ENCODE assay signal across 19 mouse cellular contexts in the genomic region with DNA sequence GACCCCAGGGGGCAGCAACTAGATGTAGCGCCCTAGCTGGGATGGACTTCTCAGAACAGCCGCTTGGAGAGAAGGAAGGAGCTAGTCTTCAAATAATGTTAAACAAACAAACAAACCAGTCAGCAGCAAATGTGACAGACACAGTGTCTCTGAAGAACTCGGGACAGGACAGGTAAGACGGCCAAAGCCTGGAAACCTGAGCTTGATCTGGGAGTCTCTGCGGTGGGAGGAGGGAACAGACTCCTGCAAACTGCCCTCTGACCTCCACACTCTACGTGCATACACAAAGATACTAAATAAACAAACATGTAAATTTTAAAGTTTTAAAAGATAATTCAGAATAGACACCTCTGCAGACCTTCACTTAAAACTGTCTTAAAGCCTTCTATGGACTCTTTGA.
"Had no signal": no experiment of that assay in that cellular context is flagged by ENCODE, and none has a peak within 500 bp of the region (broad histone marks: within the 10 kb centered on the region; RNA-seq: fewer than 3 reads in every experiment).

No protein-coding gene starts in this region.

- H3K27ac ChIP-seq: kidney, postnatal 0 days; liver, embryonic 15.5 days; lung, embryonic 15.5 days; midbrain, embryonic 10.5 days; midbrain, embryonic 13.5 days; stomach, embryonic 15.5 days had no signal

- DNase-seq: kidney, adult 2 months; kidney, postnatal 25 days; lung, adult 18-20 months; lung, postnatal 10 days; lung, postnatal 36 days; right cerebral cortex, postnatal 4 days; spleen, adult 18-20 months; thymus, adult 2 months; thymus, postnatal 14 days; thymus, postnatal 4 days had no signal

- H3K9ac ChIP-seq: liver, embryonic 15.5 days; lung, embryonic 15.5 days; midbrain, embryonic 13.5 days; stomach, embryonic 15.5 days had no signal

- H3K4me3 ChIP-seq: liver, embryonic 15.5 days; lung, embryonic 15.5 days; megakaryocyte, embryonic 14.5 days; midbrain, embryonic 10.5 days; midbrain, embryonic 13.5 days; stomach, embryonic 15.5 days had no signal

- ATAC-seq: intestine, postnatal 0 days; midbrain, embryonic 13.5 days had no signal

- H3K4me1 ChIP-seq: stomach, embryonic 15.5 days had no signal

- H3K4me2 ChIP-seq: liver, embryonic 11.5 days; liver, embryonic 15.5 days; lung, embryonic 15.5 days; midbrain, embryonic 13.5 days; stomach, embryonic 15.5 days had no signal

- H3K9me3 ChIP-seq: liver, embryonic 15.5 days; lung, embryonic 15.5 days; megakaryocyte, embryonic 14.5 days; midbrain, embryonic 10.5 days; midbrain, embryonic 13.5 days; stomach, embryonic 15.5 days had no signal

- H3K36me3 ChIP-seq: liver, embryonic 15.5 days; lung, embryonic 15.5 days; stomach, embryonic 15.5 days had no signal

- H3K27me3 ChIP-seq: liver, embryonic 15.5 days; lung, embryonic 15.5 days; megakaryocyte, embryonic 14.5 days; midbrain, embryonic 13.5 days; stomach, embryonic 15.5 days had no signal
